Mouse (Mus musculus): ENCODE measurements around the gene Gm5416. TPM values are rescaled to one million over a fixed set of nuclear protein-coding genes. Genes with fewer than 3 reads are reported as not detected.
A peak's percentile ranks its signal among the peaks of the same experiment; 100 is the strongest.
"Not testable (repeated sequence)": the region's sequence is repeated elsewhere in the genome, so short reads cannot be mapped to it uniquely, and the experiment has no call there.

Gm5416 gene
- polyA plus RNA-seq, 1 experiment from 2014 or later: 11.8 TPM

DNA sequence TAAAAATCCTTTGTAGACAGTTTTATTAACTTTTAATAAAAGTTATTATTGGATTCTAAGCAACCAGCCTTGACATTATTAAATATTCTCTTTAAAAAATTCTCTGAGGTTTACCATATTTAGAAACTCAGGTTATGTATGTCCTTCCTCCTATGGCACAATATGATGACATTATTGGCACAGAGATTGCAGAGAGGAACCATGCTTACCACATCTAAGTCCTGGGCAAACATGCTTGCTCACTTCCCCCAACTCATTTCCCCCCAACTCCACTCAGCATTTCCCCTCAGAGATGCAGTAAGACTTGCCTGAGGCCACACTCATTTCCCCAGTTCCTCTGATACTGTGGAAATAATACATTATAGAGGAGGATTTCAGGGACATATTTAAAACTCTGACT, 50.4 kb downstream of the Gm5416 start:
- TF ChIP-seq EP300 (IDR thresholded peaks at IDR 0.05; ENCODE audit: low read depth): peak; percentile 49; the same call in 1 of the 2 replicates
- DNase-seq: peak; percentile 17

More for the DNA sequence above, 50.4 kb downstream of the Gm5416 start:
- not testable (repeated sequence) for H3K27ac ChIP-seq (ENCODE audit: low read depth); H3K36me3 ChIP-seq (replicated peaks; ENCODE audit: insufficient read depth, low read length); H3K27me3 ChIP-seq (ENCODE audit: insufficient read depth, low read length); H3K9ac ChIP-seq (replicated peaks); H3K4me3 ChIP-seq (ENCODE audit: low read depth, low read length); H3K9me3 ChIP-seq (ENCODE audit: low read length); H3K4me2 ChIP-seq (ENCODE audit: low read depth, low read length); H3K4me1 ChIP-seq (ENCODE audit: insufficient read depth)
- peak; percentile 19; the same call in 1 of the 2 replicates for ATAC-seq

Other genes starting within 250 kb of the Gm5416 start
- gene Kpna1, start 231.7 kb upstream of the Gm5416 start, polyA plus RNA-seq (2015; fragmentation: Nextera tagmentation; extraction: Ambion mirVana): 14.8 and 17.6 TPM in 2 replicates
- 2.2 TPM in 2 replicates for gene Wdr5b, start 169.2 kb upstream of the Gm5416 start, polyA plus RNA-seq (2015; fragmentation: Nextera tagmentation; extraction: Ambion mirVana)
- 176 and 193 TPM in 2 replicates for gene Fam162a, start 138.8 kb upstream of the Gm5416 start, polyA plus RNA-seq (2015; fragmentation: Nextera tagmentation; extraction: Ambion mirVana)
- gene Ccdc58, start 138.7 kb upstream of the Gm5416 start, polyA plus RNA-seq (2015; fragmentation: Nextera tagmentation; extraction: Ambion mirVana): 54.6 and 58.9 TPM in 2 replicates
- not detected in 2 replicates for gene Csta1, start 79.2 kb upstream of the Gm5416 start, polyA plus RNA-seq (2015; fragmentation: Nextera tagmentation; extraction: Ambion mirVana)
- gene Stfa2l1, start 53.6 kb upstream of the Gm5416 start, polyA plus RNA-seq (2015; fragmentation: Nextera tagmentation; extraction: Ambion mirVana): 245 and 249 TPM in 2 replicates
- 589 and 613 TPM in 2 replicates for gene Gm5483, start 26.2 kb upstream of the Gm5416 start, polyA plus RNA-seq (2015; fragmentation: Nextera tagmentation; extraction: Ambion mirVana)
- 103 and 110 TPM in 2 replicates for gene 2010005H15Rik, start 11.1 kb downstream of the Gm5416 start, polyA plus RNA-seq (2015; fragmentation: Nextera tagmentation; extraction: Ambion mirVana)
- gene Stfa1, start 66.5 kb downstream of the Gm5416 start, polyA plus RNA-seq (2015; fragmentation: Nextera tagmentation; extraction: Ambion mirVana): 1,279 and 1,387 TPM in 2 replicates
- 4.2 and 4.3 TPM in 2 replicates for gene BC117090, start 123.9 kb downstream of the Gm5416 start, polyA plus RNA-seq (2015; fragmentation: Nextera tagmentation; extraction: Ambion mirVana)
- 1,035 and 1,094 TPM in 2 replicates for gene BC100530, start 157.3 kb downstream of the Gm5416 start, polyA plus RNA-seq (2015; fragmentation: Nextera tagmentation; extraction: Ambion mirVana)
- gene Stfa2, start 198.1 kb downstream of the Gm5416 start, polyA plus RNA-seq (2015; fragmentation: Nextera tagmentation; extraction: Ambion mirVana): 154 and 162 TPM in 2 replicates
- gene Stfa3, start 245.0 kb downstream of the Gm5416 start, polyA plus RNA-seq (2015; fragmentation: Nextera tagmentation; extraction: Ambion mirVana): 213 and 228 TPM in 2 replicates